Mouse (Mus musculus) adrenal gland (tissue): ENCODE results near the gene Fam229b.

Experiments used
- intact Hi-C: fragments of 180-260 bp; cut with DNase I; formaldehyde crosslinking; loops from one replicate; pipeline ENCODE4 v1.15.1; 2025

Fam229b gene

GRCm38 (mm10) chr10:39138761-39139160 is 5.0 kb upstream of the Fam229b start:
- intact Hi-C loops, result no loop called here

GRCm38 (mm10) chr10:39137766-39138165 is 4.1 kb upstream of the Fam229b start:
- intact Hi-C loops, result no loop called here

- intact Hi-C loops, result no loop called here
Observed at GRCm38 (mm10) chr10:39121412-39121811, 12.3 kb downstream of the Fam229b start.

GRCm38 (mm10) chr10:39109489-39109874 is 24.2 kb downstream of the Fam229b start:
- intact Hi-C loops, result no loop called here

DNA sequence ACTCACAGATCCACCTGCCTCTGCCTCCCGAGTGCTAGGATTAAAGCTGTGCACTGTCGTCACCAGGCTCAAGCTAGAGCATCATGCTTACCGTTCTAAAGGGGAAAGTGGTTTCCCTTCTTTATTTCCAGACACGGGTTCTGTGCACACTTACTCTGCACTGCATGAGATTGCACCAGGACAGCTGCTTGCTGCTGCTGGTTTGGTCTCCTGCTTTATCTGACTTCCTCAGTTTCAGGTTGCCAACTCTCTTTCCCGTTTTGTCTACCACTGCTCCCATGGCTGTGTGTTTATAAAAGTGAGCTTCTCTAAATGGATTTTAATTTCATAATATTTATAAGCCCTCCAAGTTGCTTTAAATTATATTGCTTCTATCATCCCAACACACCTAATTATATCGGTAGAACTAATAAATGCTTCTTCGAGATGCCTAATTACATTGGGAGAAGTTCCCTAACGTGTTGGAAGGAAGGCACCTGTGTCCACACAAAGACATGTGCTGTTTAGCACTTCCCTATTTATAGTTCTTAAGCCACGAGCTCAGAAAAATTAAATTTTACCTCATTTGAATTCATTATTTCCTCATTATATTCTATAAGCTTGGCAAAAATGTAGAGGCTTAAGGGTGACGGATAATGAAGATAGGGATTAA is 24.8 kb downstream of the Fam229b start:
- intact Hi-C loops, result no loop called here

GRCm38 (mm10) chr10:39106935-39107334 is 26.8 kb downstream of the Fam229b start:
- intact Hi-C loops, result no loop called here

GRCm38 (mm10) chr10:39106413-39106812 is 27.3 kb downstream of the Fam229b start:
- intact Hi-C loops, result no loop called here

DNA sequence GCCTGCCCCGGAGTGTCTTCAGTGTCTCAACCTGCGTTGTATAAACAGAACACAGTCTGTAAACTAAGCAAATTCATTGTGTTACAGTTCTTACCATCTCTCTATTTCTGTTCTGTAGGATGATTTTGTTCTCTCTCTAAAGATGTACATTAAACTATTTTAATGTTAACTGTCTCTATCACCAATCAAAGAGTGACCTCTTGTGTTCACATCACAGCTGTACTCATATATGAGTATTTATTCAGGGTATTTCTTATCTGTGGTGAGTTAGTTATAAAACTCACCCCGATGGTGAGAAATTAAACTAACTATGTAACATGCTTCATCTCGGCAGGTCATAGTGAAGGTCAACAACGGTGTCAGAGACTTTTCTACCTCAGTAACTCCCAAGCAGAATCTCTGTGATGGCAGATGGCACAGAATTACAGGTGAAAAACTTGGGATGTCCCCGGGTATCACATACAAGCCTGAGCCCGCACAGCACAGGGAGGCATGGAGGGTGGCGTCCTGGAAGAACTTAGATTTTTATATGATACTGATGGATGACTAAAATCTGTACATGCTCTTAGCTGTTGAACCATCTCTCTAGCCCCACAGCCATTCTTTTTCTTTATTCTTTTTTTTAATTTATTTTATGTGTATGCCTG is 28.8 kb downstream of the Fam229b start:
- intact Hi-C loops, result no loop called here

DNA sequence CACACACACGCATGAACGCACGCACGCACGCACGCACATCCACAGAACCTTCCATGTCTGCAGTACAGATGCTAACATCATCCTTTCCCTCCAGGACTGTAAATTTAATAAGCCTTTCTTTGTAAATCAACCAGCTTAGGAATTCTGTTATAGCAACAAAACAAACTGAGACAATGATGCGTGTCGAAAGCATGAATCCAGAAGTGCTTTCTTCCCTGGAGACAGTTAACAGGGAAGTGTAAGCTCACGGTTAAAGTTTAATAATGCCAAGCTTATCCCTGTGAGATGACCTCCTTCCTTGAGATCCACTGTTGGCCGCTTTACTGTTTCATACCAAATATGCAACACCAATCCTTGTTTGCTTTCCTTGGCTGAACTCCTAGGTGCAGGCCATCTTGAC is 35.0 kb downstream of the Fam229b start:
- intact Hi-C loops, result no loop called here

DNA sequence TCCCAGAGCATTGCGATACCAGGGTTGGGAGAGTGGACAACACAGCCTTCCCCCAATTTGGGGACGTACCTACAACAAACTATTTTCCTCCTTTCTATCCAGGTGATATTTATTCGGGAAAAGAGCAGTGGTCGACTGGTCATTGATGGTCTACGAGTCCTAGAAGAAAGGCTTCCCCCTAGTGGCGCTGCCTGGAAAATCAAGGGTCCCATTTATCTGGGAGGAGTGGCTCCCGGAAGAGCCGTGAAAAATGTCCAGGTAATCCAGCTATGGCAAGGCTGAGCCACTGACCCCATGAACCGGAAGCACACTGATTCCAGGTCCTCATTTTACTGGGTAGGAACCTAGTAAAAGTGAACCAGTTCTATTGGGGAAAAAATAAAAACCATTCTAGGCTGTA is 36.7 kb downstream of the Fam229b start:
- intact Hi-C loops, result no loop called here

- intact Hi-C loops, result no loop called here
Observed at GRCm38 (mm10) chr10:39072048-39072447, 61.7 kb downstream of the Fam229b start.
